Mouse (Mus musculus): ENCODE data around the gene Sh3pxd2b. TPM values are rescaled to one million over a fixed set of nuclear protein-coding genes. Genes with fewer than 3 reads are reported as not detected.
A peak's percentile ranks its signal among the peaks of the same experiment; 100 is the strongest.

The Sh3pxd2b gene
- total and polyA plus RNA-seq, 2 experiments from 2014 or later, result 3.3 to 12.4 TPM

- no peak for TF ChIP-seq CTCF (IDR thresholded peaks at IDR 0.05; ENCODE audit: low read depth)
- no peak for TF ChIP-seq EP300 (IDR thresholded peaks at IDR 0.05; ENCODE audit: low read depth)
- Histone ChIP-seq H3K9ac (replicated peaks; ENCODE audit: low read depth, low read length) (no peak overlapping the region), H3K4me3 (ENCODE audit: low read depth, low read length) (no peak overlapping the region), H3K4me2 (ENCODE audit: low read depth, low read length) (no peak overlapping the region), H3K27me3 (ENCODE audit: control insufficient read depth, insufficient read depth, low read length) (no peaks in the 10 kb centered on the region), H3K9me3 (replicated peaks; ENCODE audit: control insufficient read depth, low read length) (no peaks in the 10 kb centered on the region), H3K36me3 (replicated peaks; ENCODE audit: control insufficient read depth, insufficient read depth, low read length) (0 out of 2 replicates have a peak, but pooled peaks cover 5% of the 10 kb centered on the region), H3K27ac (ENCODE audit: low read depth) (no peak overlapping the region), H3K4me1 (ENCODE audit: control insufficient read depth, insufficient read depth) (peaks cover 8% of the 10 kb centered on the region; the same call in 1 of the 2 replicates)
- DNase-seq (ENCODE audit: low spot score) (no peak), ATAC-seq (ENCODE audit: insufficient read depth, low read depth) (no peak)
- 85% methylated on average over 3 of the region's 3 CpGs for WGBS
Measured at GRCm38 (mm10) chr11:32368986-32369385, 21.4 kb downstream of the Sh3pxd2b start.

DNA sequence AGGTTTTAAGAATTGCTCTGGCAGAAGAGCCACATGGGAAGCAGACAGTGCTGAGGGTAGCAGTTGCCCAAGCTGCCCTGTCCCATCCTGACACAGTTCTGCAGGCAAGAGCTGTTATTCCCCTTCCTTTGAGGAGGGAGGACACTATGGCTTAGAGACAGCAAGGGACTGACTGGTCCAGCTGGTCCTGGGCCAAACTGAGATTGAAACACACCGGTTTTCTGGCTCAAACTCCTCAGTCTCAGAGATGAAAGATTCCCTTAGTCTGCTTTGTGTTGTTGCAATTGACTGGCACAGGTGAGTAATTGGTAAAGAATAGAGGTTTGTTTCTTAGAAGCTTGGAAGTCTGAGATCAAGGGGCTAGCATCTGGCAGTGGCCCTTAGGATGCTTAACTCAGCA, 23.3 kb downstream of the Sh3pxd2b start:
- 0 out of 2 replicates have a peak, but pooled peaks cover 5% of the 10 kb centered on the region for H3K36me3 ChIP-seq (replicated peaks; ENCODE audit: control insufficient read depth, insufficient read depth, low read length)
- WGBS, result 65% methylated on average over 1 of the region's 1 CpGs
- DNase-seq (ENCODE audit: low spot score), result no peak
- H3K4me1 ChIP-seq (ENCODE audit: control insufficient read depth, insufficient read depth), result no peaks in the 10 kb centered on the region
- no peaks in the 10 kb centered on the region for H3K27me3 ChIP-seq (ENCODE audit: control insufficient read depth, insufficient read depth, low read length)
- no peak for ATAC-seq (ENCODE audit: insufficient read depth, low read depth)
- H3K4me3 ChIP-seq (ENCODE audit: low read depth, low read length), result no peak overlapping the region
- H3K27ac ChIP-seq (ENCODE audit: low read depth), result no peak overlapping the region
- no peak for TF ChIP-seq CTCF (IDR thresholded peaks at IDR 0.05; ENCODE audit: low read depth)
- no peak for TF ChIP-seq EP300 (IDR thresholded peaks at IDR 0.05; ENCODE audit: low read depth)
- no peak overlapping the region for H3K9ac ChIP-seq (replicated peaks; ENCODE audit: low read depth, low read length)
- H3K4me2 ChIP-seq (ENCODE audit: low read depth, low read length), result no peak overlapping the region
- no peaks in the 10 kb centered on the region for H3K9me3 ChIP-seq (replicated peaks; ENCODE audit: control insufficient read depth, low read length)

DNA sequence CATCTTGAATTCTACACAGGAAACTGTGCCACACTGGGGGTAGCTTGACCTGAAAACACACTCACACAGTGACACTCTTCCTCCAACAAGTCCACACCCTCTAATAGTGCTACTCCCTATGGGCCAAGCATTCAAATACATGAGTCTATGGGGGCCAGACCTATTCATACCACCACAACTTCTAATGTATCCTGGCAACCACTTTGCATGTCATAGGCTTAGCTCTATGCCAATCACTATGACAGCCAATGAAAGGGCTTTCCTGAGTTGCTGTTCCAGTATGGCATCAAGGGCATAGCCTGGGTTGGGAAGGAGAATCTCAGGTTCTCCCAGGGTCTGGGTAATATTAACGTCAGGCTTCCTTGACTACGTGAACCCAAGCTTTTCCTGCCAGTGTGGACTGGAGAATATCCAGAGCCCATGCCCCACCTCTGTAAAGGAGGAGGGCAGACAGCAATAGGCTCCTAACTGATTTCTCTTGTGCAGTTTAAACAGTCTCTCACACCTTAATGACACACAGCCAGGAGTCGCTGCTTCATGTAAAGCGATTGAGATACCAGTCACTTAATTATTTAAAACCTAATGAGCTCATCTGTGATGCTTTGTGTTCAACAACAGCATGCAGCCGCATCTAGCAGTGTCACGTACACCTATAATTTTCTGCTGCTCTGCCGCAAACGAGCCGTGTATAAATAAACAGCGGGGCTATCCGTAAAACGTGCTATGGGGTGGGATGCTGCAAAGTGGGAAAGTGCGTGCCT, 25.8 kb downstream of the Sh3pxd2b start:
- no peak overlapping the region for H3K9ac ChIP-seq (replicated peaks; ENCODE audit: low read depth, low read length)
- no peaks in the 10 kb centered on the region for H3K27me3 ChIP-seq (ENCODE audit: control insufficient read depth, insufficient read depth, low read length)
- H3K4me2 ChIP-seq (ENCODE audit: low read depth, low read length), result no peak overlapping the region
- no peak overlapping the region for H3K27ac ChIP-seq (ENCODE audit: low read depth)
- ATAC-seq (ENCODE audit: insufficient read depth, low read depth), result no peak
- no peaks in the 10 kb centered on the region; the same call in 1 of the 2 replicates for H3K9me3 ChIP-seq (replicated peaks; ENCODE audit: control insufficient read depth, low read length)
- 79% methylated on average over 13 of the region's 13 CpGs for WGBS
- DNase-seq (ENCODE audit: low spot score), result no peak
- H3K36me3 ChIP-seq (replicated peaks; ENCODE audit: control insufficient read depth, insufficient read depth, low read length), result peaks cover 10% of the 10 kb centered on the region; the same call in 1 of the 2 replicates
- no peak overlapping the region for H3K4me3 ChIP-seq (ENCODE audit: low read depth, low read length)
- TF ChIP-seq CTCF (IDR thresholded peaks at IDR 0.05; ENCODE audit: low read depth), result no peak
- TF ChIP-seq EP300 (IDR thresholded peaks at IDR 0.05; ENCODE audit: low read depth), result no peak
- H3K4me1 ChIP-seq (ENCODE audit: control insufficient read depth, insufficient read depth), result no peaks in the 10 kb centered on the region

GRCm38 (mm10) chr11:32374027-32374589, 26.5 kb downstream of the Sh3pxd2b start:
- Histone ChIP-seq H3K9ac (replicated peaks; ENCODE audit: low read depth, low read length) (no peak overlapping the region), H3K4me3 (ENCODE audit: low read depth, low read length) (no peak overlapping the region), H3K9me3 (replicated peaks; ENCODE audit: control insufficient read depth, low read length) (no peaks in the 10 kb centered on the region; the same call in 1 of the 2 replicates), H3K4me1 (ENCODE audit: control insufficient read depth, insufficient read depth) (no peaks in the 10 kb centered on the region), H3K4me2 (ENCODE audit: low read depth, low read length) (no peak overlapping the region), H3K27ac (ENCODE audit: low read depth) (no peak overlapping the region), H3K27me3 (ENCODE audit: control insufficient read depth, insufficient read depth, low read length) (no peaks in the 10 kb centered on the region), H3K36me3 (replicated peaks; ENCODE audit: control insufficient read depth, insufficient read depth, low read length) (peaks cover 10% of the 10 kb centered on the region; the same call in 1 of the 2 replicates)
- no peak for TF ChIP-seq EP300 (IDR thresholded peaks at IDR 0.05; ENCODE audit: low read depth)
- TF ChIP-seq CTCF (IDR thresholded peaks at IDR 0.05; ENCODE audit: low read depth), result no peak
- WGBS, result 78% methylated on average over 9 of the region's 9 CpGs
- ATAC-seq (ENCODE audit: insufficient read depth, low read depth), result no peak
- no peak for DNase-seq (ENCODE audit: low spot score)

DNA sequence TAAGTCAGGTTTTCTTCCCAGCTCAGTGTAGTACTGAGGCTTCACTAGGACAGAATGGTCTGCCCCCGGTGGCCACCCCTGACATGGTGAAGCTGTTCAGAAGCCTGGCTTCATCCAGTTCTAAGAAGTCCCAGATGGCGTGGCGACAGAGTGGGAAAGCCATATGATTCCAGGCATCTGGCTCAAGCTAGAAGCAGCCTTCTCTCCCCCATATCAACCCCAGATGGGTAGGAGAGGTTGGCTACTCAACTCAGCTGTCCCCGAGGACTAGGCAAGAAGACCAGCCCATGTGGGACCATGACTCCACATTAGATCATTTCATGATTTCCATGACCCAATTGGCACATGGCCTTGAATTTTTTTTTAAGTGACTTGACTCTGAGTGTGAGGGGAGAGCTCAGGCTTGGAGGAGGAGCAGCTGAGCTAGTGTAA, 27.5 kb downstream of the Sh3pxd2b start:
- ATAC-seq (ENCODE audit: insufficient read depth, low read depth) (peak; percentile 78), DNase-seq (ENCODE audit: low spot score) (peak; percentile 24)
- H3K4me2 ChIP-seq (ENCODE audit: low read depth, low read length), result no peak overlapping the region
- H3K27ac ChIP-seq (ENCODE audit: low read depth), result no peak overlapping the region
- peaks cover 15% of the 10 kb centered on the region; the same call in 1 of the 2 replicates for H3K36me3 ChIP-seq (replicated peaks; ENCODE audit: control insufficient read depth, insufficient read depth, low read length)
- no peaks in the 10 kb centered on the region; the same call in 1 of the 2 replicates for H3K9me3 ChIP-seq (replicated peaks; ENCODE audit: control insufficient read depth, low read length)
- no peaks in the 10 kb centered on the region for H3K27me3 ChIP-seq (ENCODE audit: control insufficient read depth, insufficient read depth, low read length)
- TF ChIP-seq EP300 (IDR thresholded peaks at IDR 0.05; ENCODE audit: low read depth), result 0 out of 2 replicates have a peak, but pooled peaks have one; percentile 36
- TF ChIP-seq CTCF (IDR thresholded peaks at IDR 0.05; ENCODE audit: low read depth), result peak; percentile 45
- no peak overlapping the region for H3K9ac ChIP-seq (replicated peaks; ENCODE audit: low read depth, low read length)
- H3K4me1 ChIP-seq (ENCODE audit: control insufficient read depth, insufficient read depth), result no peaks in the 10 kb centered on the region
- 70% methylated on average over 4 of the region's 4 CpGs for WGBS
- no peak overlapping the region for H3K4me3 ChIP-seq (ENCODE audit: low read depth, low read length)

All from heart, postnatal 0 days (tissue).